In genomic region chr11:48838181-48838797, GRCm38 (mm10) we compare ENCODE assay signal across 8 mouse cellular contexts. TPM values are rescaled to one million over a fixed set of nuclear protein-coding genes. Genes with fewer than 3 reads are reported as not detected.
DNase-seq lines count a peak whose midpoint lies in the region; ATAC-seq and TF ChIP-seq lines count a peak whose summit lies in the region.

No protein-coding gene starts in this region.

- peak overlapping the region; percentile 77 for H3K4me3 ChIP-seq in ES-Bruce4 (ENCODE audit: low read depth, low read length)
- peak overlapping the region; percentile 65 for H3K4me3 ChIP-seq in embryonic facial prominence, embryonic 15.5 days (replicated peaks)
- peak overlapping the region; percentile 79 for H3K4me3 ChIP-seq in intestine, postnatal 0 days (ENCODE audit: low read depth, low read length)
- H3K4me3 ChIP-seq in lung, postnatal 0 days (ENCODE audit: low read depth, low read length) = peak overlapping the region; percentile 85

- TF ChIP-seq POLR2A in ES-Bruce4 (IDR thresholded peaks at IDR 0.05; ENCODE audit: insufficient read depth, low read length) = no peak

- intact Hi-C loops in left cerebral cortex, postnatal 25 days (cut with DNase I) = no loop called here

- no peak for TF ChIP-seq CTCF in ES-Bruce4 (IDR thresholded peaks at IDR 0.05; ENCODE audit: low read depth, low read length)
- TF ChIP-seq CTCF in intestine, postnatal 0 days (IDR thresholded peaks at IDR 0.05; ENCODE audit: low read depth) = no peak
- TF ChIP-seq CTCF in lung, postnatal 0 days (IDR thresholded peaks at IDR 0.05) = no peak

- H3K9ac ChIP-seq in ES-Bruce4 (ENCODE audit: low read depth, poor library complexity, severe bottlenecking) = peak overlapping the region; percentile 72
- peak overlapping the region; percentile 31 for H3K9ac ChIP-seq in embryonic facial prominence, embryonic 15.5 days
- peak overlapping the region; percentile 75 for H3K9ac ChIP-seq in intestine, postnatal 0 days (ENCODE audit: low read depth, low read length)
- H3K9ac ChIP-seq in lung, postnatal 0 days (replicated peaks; ENCODE audit: low read depth) = peak overlapping the region; percentile 29; the same call in 1 of the 2 replicates

- DNase-seq in cerebellum, adult 9-10 months = peak; percentile 55
- no peak for DNase-seq in cerebellum, adult 11-12 months
- DNase-seq in lung, postnatal 0 days (ENCODE audit: low spot score) = peak; percentile 53
- peak; percentile 38 to 67 for DNase-seq in spleen, postnatal 10 days (ENCODE audit: low spot score in 2 of 2)
- no peak for DNase-seq in left cerebral cortex, postnatal 25 days (ENCODE audit: low spot score in 2 of 2)

- no peaks in the 10 kb centered on the region for H3K9me3 ChIP-seq in ES-Bruce4 (replicated peaks; ENCODE audit: control insufficient read depth, insufficient read depth, low read length, poor library complexity, severe bottlenecking)
- H3K9me3 ChIP-seq in embryonic facial prominence, embryonic 15.5 days (replicated peaks) = no peaks in the 10 kb centered on the region
- H3K9me3 ChIP-seq in intestine, postnatal 0 days (ENCODE audit: control insufficient read depth) = no peaks in the 10 kb centered on the region
- H3K9me3 ChIP-seq in lung, postnatal 0 days (ENCODE audit: low read length) = no peaks in the 10 kb centered on the region

- peak overlapping the region; percentile 88 for H3K4me2 ChIP-seq in embryonic facial prominence, embryonic 15.5 days (replicated peaks)
- peak overlapping the region; percentile 98 for H3K4me2 ChIP-seq in intestine, postnatal 0 days (replicated peaks; ENCODE audit: low read depth)
- H3K4me2 ChIP-seq in lung, postnatal 0 days (replicated peaks; ENCODE audit: low read depth, low read length) = peak overlapping the region; percentile 92

- ATAC-seq in embryonic facial prominence, embryonic 15.5 days (ENCODE audit: insufficient number of reproducible peaks, low FRiP score, low TSS enrichment, low read depth) = no peak
- ATAC-seq in intestine, postnatal 0 days = peak; percentile 52
- peak; percentile 18; the same call in 1 of the 2 replicates for ATAC-seq in lung, postnatal 0 days

- WGBS in embryonic facial prominence, embryonic 15.5 days = 1% methylated on average over 16 of the region's 16 CpGs
- under 1% methylated on average over 16 of the region's 16 CpGs for whole genome bisulfite sequencing in intestine, postnatal 0 days
- under 1% methylated on average over 16 of the region's 16 CpGs for WGBS in lung, postnatal 0 days

- H3K27ac ChIP-seq in ES-Bruce4 (ENCODE audit: insufficient read depth, low read length) = no peak overlapping the region
- H3K27ac ChIP-seq in embryonic facial prominence, embryonic 15.5 days (replicated peaks) = peak overlapping the region; percentile 39
- no peak overlapping the region for H3K27ac ChIP-seq in intestine, postnatal 0 days (ENCODE audit: low read depth, low read length)
- no peak overlapping the region for H3K27ac ChIP-seq in lung, postnatal 0 days (ENCODE audit: low read length)

- H3K27me3 ChIP-seq in ES-Bruce4 (ENCODE audit: control insufficient read depth, insufficient read depth, low read length, poor library complexity, severe bottlenecking) = 0 out of 2 replicates have a peak, but pooled peaks cover 3% of the 10 kb centered on the region
- no peaks in the 10 kb centered on the region; the same call in 1 of the 2 replicates for H3K27me3 ChIP-seq in embryonic facial prominence, embryonic 15.5 days
- no peaks in the 10 kb centered on the region for H3K27me3 ChIP-seq in intestine, postnatal 0 days (replicated peaks; ENCODE audit: control insufficient read depth, insufficient read depth, low read length)
- no peaks in the 10 kb centered on the region for H3K27me3 ChIP-seq in lung, postnatal 0 days (replicated peaks; ENCODE audit: insufficient read depth, low read length)

- H3K36me3 ChIP-seq in ES-Bruce4 (ENCODE audit: control insufficient read depth, insufficient read depth, low read length, poor library complexity, severe bottlenecking) = no peaks in the 10 kb centered on the region
- no peaks in the 10 kb centered on the region for H3K36me3 ChIP-seq in embryonic facial prominence, embryonic 15.5 days
- H3K36me3 ChIP-seq in intestine, postnatal 0 days (ENCODE audit: control insufficient read depth, insufficient read depth) = no peaks in the 10 kb centered on the region
- H3K36me3 ChIP-seq in lung, postnatal 0 days (ENCODE audit: insufficient read depth, low read length) = no peaks in the 10 kb centered on the region

- TF ChIP-seq EP300 in ES-Bruce4 (IDR thresholded peaks at IDR 0.05; ENCODE audit: insufficient read depth, low read depth, low read length) = no peak
- no peak for TF ChIP-seq EP300 in lung, postnatal 0 days (IDR thresholded peaks at IDR 0.05)

- peaks cover 2% of the 10 kb centered on the region for H3K4me1 ChIP-seq in ES-Bruce4 (ENCODE audit: control insufficient read depth, insufficient read depth, low read length)
- H3K4me1 ChIP-seq in embryonic facial prominence, embryonic 15.5 days = peaks cover 13% of the 10 kb centered on the region
- H3K4me1 ChIP-seq in intestine, postnatal 0 days (replicated peaks; ENCODE audit: control insufficient read depth, insufficient read depth, low read length) = peaks cover 4% of the 10 kb centered on the region; the same call in 1 of the 2 replicates
- H3K4me1 ChIP-seq in lung, postnatal 0 days (ENCODE audit: insufficient read depth, low read depth, low read length) = peaks cover 4% of the 10 kb centered on the region; the same call in 1 of the 2 replicates

RNA-seq across cellular contexts. Expression of gene Gm12184, which starts 11.8 kb away (rescaled TPM):
- polyA plus RNA-seq in ES-Bruce4 (2011; ENCODE audit: insufficient read depth, insufficient read length, low read depth, missing spikeins) = 88.5 and 95.4 TPM in 2 replicates
- polyA plus RNA-seq in embryonic facial prominence, embryonic 15.5 days (2015; fragmentation: Nextera tagmentation; extraction: Ambion mirVana) = 2.3 and 4.9 TPM in 2 replicates
- polyA plus RNA-seq in intestine, postnatal 0 days (2015; fragmentation: Nextera tagmentation; extraction: Ambion mirVana) = 5.0 and 5.3 TPM in 2 replicates
- polyA plus RNA-seq in lung, postnatal 0 days (2015; fragmentation: Nextera tagmentation; extraction: Ambion mirVana) = 4.4 and 5.5 TPM in 2 replicates
- 1 to 10 TPM in 1 of 2 experiments, under 1 TPM in 1; 0.99 to 1.5 TPM for total RNA-seq in left cerebral cortex, postnatal 25 days (2021)

RNA-seq across cellular contexts. Expression of gene Trim7, which starts 12.3 kb away (rescaled TPM):
- polyA plus RNA-seq in ES-Bruce4 (2011; ENCODE audit: insufficient read depth, insufficient read length, low read depth, missing spikeins) = 8.1 and 8.7 TPM in 2 replicates
- polyA plus RNA-seq in embryonic facial prominence, embryonic 15.5 days (2015; fragmentation: Nextera tagmentation; extraction: Ambion mirVana) = 5.4 and 5.8 TPM in 2 replicates
- polyA plus RNA-seq in intestine, postnatal 0 days (2015; fragmentation: Nextera tagmentation; extraction: Ambion mirVana) = 0.38 and 0.56 TPM in 2 replicates
- 1.2 and 1.6 TPM in 2 replicates for polyA plus RNA-seq in lung, postnatal 0 days (2015; fragmentation: Nextera tagmentation; extraction: Ambion mirVana)
- total RNA-seq in left cerebral cortex, postnatal 25 days (2021) = 1 to 10 TPM; 1.4 to 2.2 TPM

RNA-seq across cellular contexts. Expression of gene Trim41, which starts 21.1 kb away (rescaled TPM):
- polyA plus RNA-seq in ES-Bruce4 (2011; ENCODE audit: insufficient read depth, insufficient read length, low read depth, missing spikeins) = 29.6 and 32.2 TPM in 2 replicates
- 7.5 and 8.1 TPM in 2 replicates for polyA plus RNA-seq in embryonic facial prominence, embryonic 15.5 days (2015; fragmentation: Nextera tagmentation; extraction: Ambion mirVana)
- polyA plus RNA-seq in intestine, postnatal 0 days (2015; fragmentation: Nextera tagmentation; extraction: Ambion mirVana) = 4.0 and 4.2 TPM in 2 replicates
- polyA plus RNA-seq in lung, postnatal 0 days (2015; fragmentation: Nextera tagmentation; extraction: Ambion mirVana) = 4.3 and 5.1 TPM in 2 replicates
- 10 to 100 TPM; 62.6 to 67.1 TPM for total RNA-seq in left cerebral cortex, postnatal 25 days (2021)

RNA-seq across cellular contexts. Expression of gene Irgm1, which starts 33.2 kb away (rescaled TPM):
- 18.5 and 20.1 TPM in 2 replicates for polyA plus RNA-seq in ES-Bruce4 (2011; ENCODE audit: insufficient read depth, insufficient read length, low read depth, missing spikeins)
- 8.3 and 8.8 TPM in 2 replicates for polyA plus RNA-seq in embryonic facial prominence, embryonic 15.5 days (2015; fragmentation: Nextera tagmentation; extraction: Ambion mirVana)
- 14.5 and 15.0 TPM in 2 replicates for polyA plus RNA-seq in intestine, postnatal 0 days (2015; fragmentation: Nextera tagmentation; extraction: Ambion mirVana)
- polyA plus RNA-seq in lung, postnatal 0 days (2015; fragmentation: Nextera tagmentation; extraction: Ambion mirVana) = 20.2 and 26.4 TPM in 2 replicates
- total RNA-seq in left cerebral cortex, postnatal 25 days (2021) = 1 to 10 TPM; 4.6 to 5.0 TPM

RNA-seq across cellular contexts. Expression of gene Rack1, which starts 38.2 kb away (rescaled TPM):
- 2,044 and 2,161 TPM in 2 replicates for polyA plus RNA-seq in ES-Bruce4 (2011; ENCODE audit: insufficient read depth, insufficient read length, low read depth, missing spikeins)
- 718 and 762 TPM in 2 replicates for polyA plus RNA-seq in embryonic facial prominence, embryonic 15.5 days (2015; fragmentation: Nextera tagmentation; extraction: Ambion mirVana)
- polyA plus RNA-seq in intestine, postnatal 0 days (2015; fragmentation: Nextera tagmentation; extraction: Ambion mirVana) = 435 and 447 TPM in 2 replicates
- 404 and 434 TPM in 2 replicates for polyA plus RNA-seq in lung, postnatal 0 days (2015; fragmentation: Nextera tagmentation; extraction: Ambion mirVana)
- 100 to 1,000 TPM; 223 to 235 TPM for total RNA-seq in left cerebral cortex, postnatal 25 days (2021)

Comparison
In these comparisons a context has a peak if more than half of its experiments do, and no peak if none do; other contexts are left out.
1. DNase-seq: peak in cerebellum, adult 9-10 months (single experiment), lung, postnatal 0 days (single experiment) and spleen, postnatal 10 days (2 of 2); none in cerebellum, adult 11-12 months (single experiment) and left cerebral cortex, postnatal 25 days (0 of 2).
2. RNA of gene Gm12184, which starts 11.8 kb away (polyA plus RNA-seq): 88.5 to 95.4 TPM in ES-Bruce4; 5.0 to 5.3 TPM in intestine, postnatal 0 days, 4.4 to 5.5 TPM in lung, postnatal 0 days and 2.3 to 4.9 TPM in embryonic facial prominence, embryonic 15.5 days; every median in the first group is over 10 times any median in the second.
3. Peak in every context shown above with its lines, with median percentiles within 50 percentile points of each other: H3K4me3 ChIP-seq, H3K9ac ChIP-seq and H3K4me2 ChIP-seq.